Mouse (Mus musculus) ES-CJ7 (cell line): ENCODE data around the gene Fam98c.
A peak's percentile ranks its signal among the peaks of the same experiment; 100 is the strongest.
"Not testable (repeated sequence)": the region's sequence is repeated elsewhere in the genome, so short reads cannot be mapped to it uniquely, and the experiment has no call there.

ENCODE experiments used
- DNase-seq: peaks from one replicate; pipeline ENCODE4 v3.0.0; 2011; ENCODE audit warnings: low read depth, low spot score

Gene Fam98c

DNA sequence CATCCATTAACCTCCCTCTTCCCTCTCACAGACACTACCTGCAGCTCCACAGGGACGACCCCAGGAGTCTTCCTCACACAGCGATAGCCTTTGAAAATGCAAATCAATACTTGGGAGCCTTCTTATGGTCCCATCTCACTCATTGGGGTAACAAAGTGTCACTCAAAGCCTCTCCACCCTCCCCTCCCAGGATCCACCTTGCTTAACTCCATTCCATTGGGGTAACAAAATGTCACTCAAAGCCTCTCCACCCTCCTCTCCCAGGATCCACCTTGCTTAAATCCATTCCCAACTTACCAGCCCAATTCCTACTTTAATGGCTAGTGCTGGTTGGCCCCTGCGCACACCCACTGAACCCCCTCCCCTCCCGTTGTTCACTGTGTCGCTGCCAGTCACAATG is 2.2 kb upstream of the Fam98c start:
- DNase-seq: peak; percentile 99

DNA sequence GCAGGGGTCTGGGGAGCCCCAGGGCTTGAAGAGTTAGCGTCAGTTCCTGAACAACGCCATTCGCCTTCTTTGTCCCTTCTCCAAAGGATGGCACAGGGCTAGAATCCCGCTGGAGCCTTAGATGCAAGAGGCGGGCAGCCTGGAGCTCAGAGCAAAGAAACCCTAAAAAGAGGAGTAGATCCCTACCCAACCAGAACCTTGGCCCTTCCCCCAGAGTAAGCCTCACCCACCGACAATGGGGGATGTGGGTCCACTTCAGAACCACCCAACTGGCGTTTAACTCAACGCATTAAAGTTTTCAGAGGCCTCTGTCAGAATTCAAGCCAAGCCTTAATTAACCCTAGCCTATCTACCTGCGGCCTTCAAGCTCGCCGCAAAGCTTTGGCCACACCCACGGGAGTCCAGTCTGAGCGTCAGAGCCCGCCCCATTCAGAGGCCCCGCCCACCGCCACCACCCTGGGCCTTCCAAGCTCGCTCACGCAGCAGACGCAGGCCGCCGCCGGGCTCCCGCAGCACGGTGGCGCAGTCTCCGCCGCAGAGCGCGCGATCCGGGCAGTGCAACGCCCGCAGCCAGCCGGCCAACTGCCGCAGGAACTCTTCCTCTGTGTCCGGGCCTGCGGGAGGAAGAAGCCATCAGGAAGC is 717 bp downstream of the Fam98c start:
- DNase-seq: peak; percentile 91

DNA sequence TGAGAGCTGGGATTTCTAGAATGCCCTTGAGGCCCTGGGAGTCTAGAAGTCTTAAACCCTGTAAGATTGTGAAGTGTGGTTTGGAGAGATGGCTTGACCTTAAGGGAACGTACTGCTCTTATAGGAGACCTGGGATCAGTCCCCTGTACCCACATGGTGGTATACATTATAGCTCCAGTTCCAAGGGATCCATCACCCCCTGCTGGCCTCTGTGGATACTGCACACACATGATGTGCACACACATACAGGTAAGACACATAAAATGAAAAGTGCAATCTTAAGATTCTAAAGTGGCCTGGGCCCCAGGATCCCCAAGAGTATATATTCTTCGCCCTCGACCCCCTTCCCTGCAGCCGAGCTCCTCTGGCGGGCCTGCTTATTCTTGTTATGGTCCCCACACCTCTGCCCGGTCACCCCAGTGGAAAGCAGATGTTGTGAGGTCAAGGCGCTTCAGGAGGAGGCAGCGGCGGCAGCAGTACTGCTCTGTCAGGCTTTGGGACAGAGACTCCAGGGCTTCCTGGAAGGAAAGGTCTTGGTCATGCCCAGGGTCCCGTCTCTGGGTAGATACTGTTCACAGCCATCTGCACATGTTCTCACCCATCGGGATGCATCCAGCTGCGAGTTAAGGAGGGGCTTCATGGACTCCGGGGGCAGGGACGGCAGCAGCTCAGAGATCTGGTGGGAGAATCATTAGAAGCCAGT is 1.9 kb downstream of the Fam98c start:
- peak; percentile 78 for DNase-seq

DNA sequence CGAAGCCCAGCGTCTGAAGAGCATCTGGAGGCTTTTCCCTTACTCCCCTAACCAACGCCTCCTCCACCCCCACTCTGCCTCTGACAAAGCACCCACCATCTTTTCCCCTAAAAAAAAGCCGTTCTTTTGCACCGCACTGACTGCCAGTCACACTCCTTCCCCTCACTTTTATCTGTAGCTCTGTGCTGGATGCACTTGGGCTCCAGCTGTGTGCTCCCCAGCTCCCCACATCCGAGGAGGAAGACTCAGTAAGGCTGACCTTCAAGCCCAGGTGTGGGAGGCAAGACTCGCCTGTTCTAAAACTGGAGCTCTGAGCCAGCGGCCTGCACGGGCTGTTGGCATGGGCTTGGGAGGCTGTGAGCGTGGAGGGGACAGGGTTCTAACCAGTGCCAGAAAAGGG is 4.5 kb downstream of the Fam98c start:
- DNase-seq: no peak

DNA sequence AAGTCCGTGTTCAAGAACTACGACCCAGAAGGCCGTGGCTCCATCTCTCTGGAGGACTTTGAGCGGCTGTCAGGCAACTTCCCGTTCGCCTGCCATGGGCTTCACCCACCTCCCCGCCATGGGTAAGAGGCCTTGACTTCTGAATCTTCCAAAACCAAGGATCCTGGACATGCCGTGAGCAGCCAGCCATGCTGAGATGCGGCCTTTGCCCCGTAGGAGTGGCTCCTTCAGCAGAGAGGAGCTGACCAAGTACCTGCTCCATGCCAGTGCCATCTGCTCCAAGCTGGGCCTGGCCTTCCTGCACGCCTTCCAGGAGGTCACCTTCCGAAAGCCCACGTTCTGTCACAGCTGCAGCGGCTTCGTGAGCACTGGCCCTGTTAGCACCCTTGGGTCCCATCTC is 7.3 kb downstream of the Fam98c start:
- no peak for DNase-seq

DNA sequence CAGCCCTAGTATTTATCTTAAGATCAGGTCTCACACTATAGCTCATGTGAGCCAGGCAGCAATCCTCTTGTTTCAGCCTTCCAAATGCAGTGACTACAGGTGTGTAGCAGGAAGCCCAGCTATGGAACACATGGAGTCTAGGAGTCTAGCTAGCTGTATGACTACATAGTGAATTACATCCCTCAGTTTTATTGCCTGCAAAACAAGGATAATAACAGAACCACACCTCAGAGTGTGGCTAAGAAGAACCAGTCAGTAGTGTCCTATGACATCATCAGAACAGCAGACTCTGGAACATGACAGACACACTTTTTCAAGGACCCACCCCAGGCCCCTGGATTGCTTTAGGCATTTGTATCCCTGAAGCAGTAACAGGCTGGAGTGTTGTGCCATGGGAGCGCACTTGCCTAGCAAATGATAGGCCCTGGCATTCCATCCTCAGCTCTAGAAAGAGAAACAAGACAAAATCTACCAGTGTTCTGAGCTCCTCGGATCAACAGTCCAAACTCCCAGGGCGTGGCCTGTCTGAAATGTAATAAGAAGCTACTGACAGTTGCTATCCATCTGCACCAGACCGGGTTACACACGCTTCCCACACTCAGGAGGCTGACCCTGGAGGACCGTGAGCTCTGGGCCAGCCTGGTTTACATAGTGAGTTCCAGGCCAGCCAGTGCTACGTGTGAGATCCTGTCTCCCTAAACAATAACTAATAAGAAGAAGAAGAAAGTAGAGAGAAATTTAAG is 9.2 kb downstream of the Fam98c start:
- no peak for DNase-seq

DNA sequence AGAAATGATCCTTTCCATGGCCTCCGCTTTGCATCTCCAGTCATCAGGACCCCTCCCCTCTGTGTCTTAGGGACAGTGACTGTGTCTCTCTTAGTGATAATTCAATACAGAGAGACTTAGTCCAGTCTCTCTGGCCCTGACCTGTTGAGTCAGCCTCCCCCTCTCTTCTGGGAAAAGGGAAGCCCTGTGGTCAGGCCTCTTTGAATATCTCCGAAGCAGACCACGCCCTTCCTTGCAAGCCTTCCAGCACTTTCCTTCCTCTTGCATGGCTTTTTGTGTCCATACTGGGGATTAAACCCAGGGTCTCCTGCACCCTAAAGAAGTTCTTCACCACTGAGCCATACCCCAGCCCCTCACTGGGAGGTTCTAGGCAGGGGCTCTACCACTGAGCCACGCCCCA is 12.0 kb downstream of the Fam98c start:
- no peak for DNase-seq

DNA sequence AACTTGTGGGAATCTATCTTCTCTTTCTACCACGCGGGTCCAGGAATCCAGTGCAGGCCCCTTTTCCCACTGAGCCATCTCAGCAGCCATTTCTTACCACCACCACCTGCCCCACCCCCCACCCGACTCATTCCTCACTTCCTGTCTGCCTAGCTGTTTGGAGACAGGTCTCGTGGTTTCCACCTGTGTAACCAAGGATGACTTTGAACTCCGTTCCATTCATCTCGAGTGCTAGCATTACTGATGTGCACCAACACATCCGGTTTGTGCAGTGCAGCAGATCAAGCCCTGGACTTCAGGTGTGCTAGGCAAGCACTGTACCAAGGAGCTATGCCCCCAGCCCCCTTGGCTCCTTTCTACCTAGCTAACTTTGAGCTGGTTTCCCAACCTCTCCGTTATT is 14.6 kb downstream of the Fam98c start:
- no peak for DNase-seq

DNA sequence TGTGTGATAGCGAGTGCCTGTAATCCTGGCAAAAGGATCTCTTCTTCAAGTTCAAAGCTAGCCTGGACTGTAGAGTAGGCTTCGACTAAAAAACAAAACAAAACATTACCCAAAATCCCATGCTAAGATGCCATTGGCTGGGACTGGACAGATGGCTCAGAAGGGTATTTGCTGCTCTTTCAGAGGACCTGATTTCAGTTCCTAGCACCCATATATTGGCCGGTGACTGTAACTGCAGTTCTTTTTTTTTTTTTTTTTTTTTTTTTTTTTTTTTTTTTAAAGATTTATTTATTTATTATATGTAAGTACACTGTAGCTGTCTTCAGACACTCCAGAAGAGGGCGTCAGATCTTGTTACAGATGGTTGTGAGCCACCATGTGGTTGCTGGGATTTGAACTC is 16.8 kb downstream of the Fam98c start:
- DNase-seq: not testable (repeated sequence)

DNA sequence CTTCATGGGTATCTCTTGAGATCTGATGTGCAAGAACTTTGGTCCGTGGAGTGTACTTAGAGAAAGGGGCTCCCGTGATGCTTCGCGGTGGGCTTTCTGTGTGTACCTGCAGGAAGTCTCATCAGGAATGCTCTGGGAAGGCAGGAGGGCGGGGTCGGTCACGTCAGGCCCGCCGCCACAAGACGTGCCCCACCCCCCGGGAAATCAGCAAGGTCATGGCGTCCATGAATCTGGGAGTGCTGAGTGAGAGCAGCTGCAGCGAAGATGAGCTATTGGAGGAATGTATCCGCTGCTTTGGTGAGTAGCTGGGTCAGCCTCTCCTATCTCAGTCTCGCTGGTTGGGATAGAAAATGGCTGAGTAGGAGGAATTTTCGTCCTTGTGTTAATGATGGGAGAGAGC is 18.6 kb downstream of the Fam98c start:
- DNase-seq: peak; percentile 91

DNA sequence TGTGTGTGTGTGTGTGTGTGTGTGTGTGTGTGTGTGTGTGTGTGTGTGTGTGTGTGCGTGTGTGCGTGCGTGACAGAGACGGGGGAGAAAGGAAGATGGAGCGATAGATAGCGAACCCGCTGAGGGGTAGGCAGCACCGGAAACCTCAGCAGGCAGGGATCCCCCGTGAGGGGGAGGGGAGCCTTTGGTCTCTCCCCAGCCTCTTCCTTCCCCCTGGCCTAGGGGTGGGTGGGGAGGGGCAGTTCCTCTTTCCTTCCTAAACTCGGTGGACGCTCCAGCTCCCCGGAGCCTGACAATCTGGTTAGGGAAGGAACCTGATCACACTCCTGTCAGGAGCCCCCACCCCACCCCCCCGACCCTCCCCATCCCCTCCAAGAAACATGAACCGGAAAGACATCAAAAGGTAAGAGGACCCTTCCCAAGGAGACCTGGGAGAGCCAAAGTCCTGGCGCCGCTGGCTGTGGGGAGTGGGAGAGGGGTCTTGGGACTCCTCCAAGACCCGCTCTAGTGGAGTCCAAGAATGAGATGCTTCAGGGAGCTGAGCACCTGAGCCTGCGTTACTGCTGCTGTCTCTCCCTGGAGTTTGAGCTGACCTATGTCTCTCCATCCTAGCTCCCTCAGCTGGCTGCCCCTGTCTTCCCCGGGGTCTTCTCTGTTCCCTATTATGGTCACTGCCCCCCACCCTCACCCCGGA is 21.2 kb downstream of the Fam98c start, which contains the start of gene Rasgrp4:
Rasgrp4 (plus strand) TSS at position 159 of the 694 bp plus-strand sequence.
- peak; percentile 56 for DNase-seq

DNA sequence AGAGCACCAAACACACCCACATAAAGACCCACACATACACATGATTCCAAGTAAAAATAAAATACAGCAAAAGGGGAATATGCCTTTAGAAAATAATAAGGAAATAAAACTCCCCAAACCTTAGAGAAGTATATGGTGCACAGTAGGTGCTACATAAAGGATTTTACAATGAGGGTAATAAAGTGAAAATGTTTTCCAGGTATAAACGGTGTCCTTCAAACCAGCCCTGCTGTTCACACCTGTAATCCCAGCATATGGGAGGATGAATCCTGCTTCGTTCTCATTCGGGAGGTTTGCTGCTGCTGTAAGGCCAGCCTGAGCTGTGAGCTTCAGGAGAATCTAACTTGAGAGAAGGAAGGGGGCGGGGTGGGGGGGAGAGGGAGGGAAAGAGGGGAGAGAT is 21.8 kb downstream of the Fam98c start:
- no peak for DNase-seq

DNA sequence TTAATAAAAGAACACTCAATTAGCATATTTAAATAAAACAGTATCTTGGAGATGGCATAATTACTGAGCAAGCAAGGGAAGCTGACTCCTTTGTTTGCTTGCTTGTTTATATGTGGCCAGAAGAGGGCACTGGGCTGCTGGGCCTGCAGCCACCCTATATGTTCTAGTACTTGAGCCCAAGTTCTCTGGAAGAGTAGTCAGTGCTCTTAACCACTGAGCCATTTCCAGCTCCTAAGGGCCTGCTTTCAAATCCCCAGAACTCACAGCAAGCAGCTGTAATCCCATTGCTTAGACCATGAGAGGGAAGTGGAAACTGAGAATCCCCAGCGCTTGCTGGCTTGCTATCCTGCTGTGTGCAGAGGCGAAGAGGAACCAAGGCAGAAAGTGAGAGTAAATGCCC is 27.3 kb downstream of the Fam98c start:
- DNase-seq: peak; percentile 62

DNA sequence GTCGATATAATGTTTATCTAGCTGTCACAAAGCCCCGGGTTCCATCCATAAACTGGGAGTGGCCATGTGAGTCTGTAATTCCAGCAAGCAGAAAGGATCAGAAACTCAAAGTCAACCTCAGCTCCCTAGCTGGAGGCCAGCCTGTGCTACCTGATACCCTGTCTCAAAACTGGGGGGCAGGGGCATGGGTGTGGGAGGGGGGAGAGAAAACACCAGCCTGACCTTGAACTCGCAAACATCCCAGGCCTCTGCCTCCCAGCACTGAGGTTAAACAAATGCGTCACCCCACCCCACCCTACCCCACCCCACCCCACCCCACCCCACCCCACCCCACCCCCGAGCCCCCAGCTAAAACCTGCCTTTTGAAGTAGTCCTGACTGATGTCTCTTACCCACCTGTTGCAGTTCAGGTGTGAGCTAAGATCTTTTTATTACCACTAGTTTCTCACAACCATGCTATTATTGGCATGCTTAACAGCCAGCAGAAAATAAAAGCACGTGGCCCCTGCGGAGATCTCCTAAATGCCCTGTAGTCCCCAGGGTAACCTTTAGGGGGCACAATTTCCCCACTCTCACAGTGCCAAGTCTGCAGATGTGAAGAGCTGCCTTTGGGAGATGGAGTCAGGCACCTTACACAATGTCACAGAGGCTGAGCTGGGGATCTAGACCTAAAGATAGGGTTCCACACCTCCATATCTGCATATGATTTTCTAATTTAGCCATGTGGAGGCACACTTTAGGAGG is 29.7 kb downstream of the Fam98c start:
- DNase-seq: peak; percentile 87

DNA sequence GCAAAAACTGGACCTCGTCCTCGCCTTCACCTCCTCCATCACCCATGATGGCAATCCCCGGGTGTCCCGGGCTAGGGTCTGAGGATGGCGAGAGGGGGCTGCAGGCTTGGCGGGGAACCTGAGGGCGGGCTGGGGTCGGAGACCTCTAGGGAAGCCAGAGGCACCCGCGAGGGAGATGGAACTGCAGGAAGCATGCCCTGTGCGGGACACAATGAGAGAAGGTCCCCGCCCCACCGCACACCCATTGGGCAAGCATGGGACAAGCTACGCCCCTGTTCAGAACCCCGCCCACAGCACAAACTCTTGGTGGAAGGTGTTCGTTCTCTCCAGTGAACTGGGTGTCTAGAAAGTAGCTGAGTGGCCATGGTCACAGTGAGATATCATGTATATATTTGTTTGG is 31.1 kb downstream of the Fam98c start, which contains the start of gene Ryr1:
Ryr1 (minus strand) TSS at position 210 of the 400 bp plus-strand sequence.
- DNase-seq: peak; percentile 86

DNA sequence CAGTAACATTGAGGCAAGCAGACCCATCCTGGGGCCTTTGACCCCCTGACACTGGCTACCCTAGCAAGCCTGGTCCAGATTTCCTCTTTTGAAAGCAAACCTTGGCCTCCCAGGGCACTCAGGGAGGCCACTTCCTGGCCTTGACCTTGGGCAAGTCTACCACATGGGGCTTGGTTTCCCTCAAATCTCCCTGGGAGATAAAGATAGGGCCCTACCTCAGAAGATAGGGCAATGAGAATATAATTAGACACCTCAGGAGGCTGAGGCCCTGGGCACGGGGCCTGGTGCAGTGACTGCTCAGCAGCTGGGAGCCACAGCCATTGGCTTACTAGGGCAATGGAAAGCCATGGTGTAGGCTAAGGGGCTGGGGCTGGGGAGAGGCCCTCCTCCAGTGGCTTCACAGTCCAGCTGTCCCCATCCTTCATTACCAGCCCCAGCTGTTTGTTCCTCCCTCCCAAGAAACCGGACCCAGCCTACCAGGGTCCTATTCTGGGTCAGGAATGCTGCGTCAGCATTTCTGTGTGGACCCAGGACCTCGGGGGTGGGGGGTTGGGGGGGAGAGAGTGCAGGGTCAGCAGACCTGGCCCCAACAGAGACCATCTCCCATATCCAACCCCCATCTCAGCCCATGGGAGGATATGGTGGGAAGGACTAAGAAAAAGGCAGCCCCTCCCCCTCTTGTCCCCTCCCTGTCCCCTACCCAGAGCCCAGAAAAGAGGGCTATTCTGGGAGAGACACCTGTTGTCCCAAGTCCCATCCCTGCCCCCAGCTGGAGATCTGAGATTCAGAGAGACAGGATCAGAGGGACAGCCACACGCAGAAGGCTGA is 32.3 kb downstream of the Fam98c start:
- DNase-seq: no peak

DNA sequence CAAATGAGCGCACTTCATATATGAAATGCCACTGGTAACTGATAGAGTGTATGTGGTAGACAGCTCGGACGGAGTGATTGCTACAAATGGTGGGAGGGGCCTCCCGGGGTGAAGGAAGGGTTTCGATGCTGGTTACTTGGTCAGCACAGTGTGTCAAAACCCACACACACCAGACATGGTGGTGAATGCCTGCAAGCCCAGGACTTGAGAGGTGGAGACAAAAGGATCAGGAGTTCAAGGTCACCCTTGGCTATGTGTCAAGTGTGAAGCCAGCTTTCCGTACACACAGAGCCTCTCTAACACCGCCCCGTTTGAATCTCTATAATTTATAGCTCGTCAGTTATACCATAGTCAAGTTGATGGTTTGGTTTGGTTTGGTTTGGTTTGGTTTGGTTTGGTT is 33.2 kb downstream of the Fam98c start:
- DNase-seq: peak; percentile 61

DNA sequence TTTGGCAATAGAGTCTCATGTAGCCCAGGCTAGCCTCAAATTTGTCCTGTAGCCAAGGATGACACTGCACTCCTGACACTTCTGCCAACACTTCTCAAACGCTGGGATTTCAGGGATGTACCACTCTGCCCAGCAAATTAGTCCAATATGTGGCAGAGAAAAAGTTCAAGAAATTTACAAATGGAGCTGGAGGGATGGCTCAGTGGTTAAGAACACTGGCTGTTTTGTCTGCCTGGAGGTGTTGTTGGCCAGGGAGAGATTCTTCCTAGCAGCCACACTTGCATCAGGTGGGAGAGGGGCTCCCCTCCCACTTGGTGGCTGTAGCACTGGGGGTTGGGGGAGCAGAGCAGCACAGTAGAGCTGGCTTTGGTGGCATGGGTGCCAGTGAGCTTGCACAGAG is 36.5 kb downstream of the Fam98c start:
- no peak for DNase-seq

DNA sequence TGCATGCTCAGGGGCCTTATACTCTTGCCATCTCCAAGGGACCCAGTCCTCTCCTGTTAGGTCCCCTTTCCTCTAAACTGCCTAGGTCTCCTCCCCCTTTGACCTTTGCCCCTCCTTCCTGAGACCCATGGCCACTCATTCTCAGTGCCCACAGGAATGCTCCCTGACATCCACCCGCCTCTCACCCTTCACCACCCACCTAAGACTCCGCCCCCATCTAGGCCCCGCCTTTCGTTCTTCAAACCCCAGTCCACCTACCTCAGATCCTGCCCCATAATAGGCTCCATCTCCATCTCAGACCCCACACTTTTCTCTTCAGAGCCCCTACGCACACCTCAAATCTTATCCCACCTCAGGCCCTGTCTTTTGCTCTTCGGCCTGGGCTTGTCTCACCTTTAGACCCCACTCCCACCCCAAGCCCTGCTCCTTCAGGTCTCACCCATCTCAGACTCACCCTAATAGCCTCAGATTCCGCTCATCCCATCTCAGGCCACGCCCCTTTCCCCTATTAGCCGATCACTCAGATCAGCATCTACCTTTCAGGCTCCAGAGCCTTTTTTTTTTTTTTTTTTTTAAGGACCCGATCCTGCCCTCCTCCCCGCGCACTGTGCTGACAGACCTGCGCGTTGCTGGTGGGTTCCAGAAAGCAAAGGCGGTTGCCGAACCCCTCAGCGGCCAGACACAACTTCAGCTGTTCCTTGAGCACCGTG is 37.7 kb downstream of the Fam98c start:
- peak; percentile 70 for DNase-seq
